Mouse (Mus musculus) embryonic facial prominence, embryonic 14.5 days (tissue): Measurements from ENCODE around the gene Zfhx3. TPM values are rescaled to one million over a fixed set of nuclear protein-coding genes. Genes with fewer than 3 reads are reported as not detected.

Experiments
- ATAC-seq: fragments of 200-750 bp; cut with Nextera tagmentation; 2 replicates; pipeline ENCODE4 v1.8.0; 2017; ENCODE audit warnings: low read depth, moderate number of reproducible peaks, moderate TSS enrichment
- DNase-seq: peaks from one replicate; pipeline ENCODE4 v3.0.0-alpha.2; 2015; ENCODE audit warnings: low spot score
- H3K27ac ChIP-seq: fragments of 300-500 bp; sonication (generic); replicated peaks from 2 replicates; pipeline ENCODE4 v1.5.1; 2014; ENCODE audit warnings: low read depth, mild to moderate bottlenecking, low read length, moderate library complexity
- H3K27me3 ChIP-seq: fragments of 300-500 bp; sonication (generic); replicated peaks from 2 replicates; pipeline ENCODE4 v1.6.1; 2014; ENCODE audit warnings: low read length; ENCODE audit not compliant: control insufficient read depth, insufficient read depth
- H3K36me3 ChIP-seq: fragments of 300-500 bp; sonication (generic); 2 replicates; pipeline ENCODE4 v1.6.1; 2014; ENCODE audit warnings: low read length, mixed read lengths; ENCODE audit not compliant: control insufficient read depth, insufficient read depth
- H3K4me1 ChIP-seq: fragments of 300-500 bp; sonication (generic); 2 replicates; pipeline ENCODE4 v1.6.1; 2014; ENCODE audit warnings: antibody characterized with exemption, low read length; ENCODE audit not compliant: control insufficient read depth, insufficient read depth
- H3K4me2 ChIP-seq: fragments of 300-500 bp; sonication (generic); 2 replicates; pipeline ENCODE4 v1.6.1; 2014; ENCODE audit warnings: low read depth, mild to moderate bottlenecking, low read length, moderate library complexity, mixed read lengths
- H3K4me3 ChIP-seq: fragments of 300-500 bp; sonication (generic); 2 replicates; pipeline ENCODE4 v1.5.1; 2014; ENCODE audit warnings: low read depth, mild to moderate bottlenecking, low read length
- H3K9ac ChIP-seq: fragments of 300-500 bp; sonication (generic); 2 replicates; pipeline ENCODE4 v1.6.1; 2014; ENCODE audit warnings: low read depth, mild to moderate bottlenecking, low read length, moderate library complexity, mixed read lengths
- H3K9me3 ChIP-seq: fragments of 300-500 bp; sonication (generic); 2 replicates; pipeline ENCODE4 v1.6.1; 2016; ENCODE audit warnings: low read length; ENCODE audit not compliant: control insufficient read depth
- WGBS: fragments of 180-500 bp; shearing (Covaris S2); extraction: QIAGEN DNeasy Blood & Tissue Kit; methylation state at CpG from one replicate; pipeline ENCODE4 v1.1.7; 2014; 5-methylcytosine and 5-hydroxymethylcytosine counted together
- polyA plus RNA-seq: library from polyadenylated mRNA; unstranded; fragments of >200 nt; fragmentation: Nextera tagmentation; extraction: Ambion mirVana; gene quantifications from 2 replicates; pipeline ENCODE4 v1.2.1, GENCODE M21; 2014

Gene Zfhx3
- polyA plus RNA-seq, 1 experiment from 2014 or later = 14.2 TPM

- WGBS = 72% methylated on average over 18 of the region's 18 CpGs
- peak overlapping the region; percentile 30 for H3K27ac ChIP-seq
- peaks cover 3% of the 10 kb centered on the region; the same call in 1 of the 2 replicates for H3K9me3 ChIP-seq
These were observed 993.6 kb downstream of the Zfhx3 start for GRCm38 (mm10) chr8:108935834-108936694.

GRCm38 (mm10) chr8:108936695-108937448 is 994.4 kb downstream of the Zfhx3 start:
- Histone ChIP-seq H3K4me2 (no peak overlapping the region), H3K36me3 (peaks cover 34% of the 10 kb centered on the region), H3K4me1 (peaks cover 5% of the 10 kb centered on the region; the same call in 1 of the 2 replicates), H3K27ac (0 out of 2 replicates have a peak overlapping the region, but pooled peaks have one; percentile 28), H3K9me3 (peaks cover 3% of the 10 kb centered on the region; the same call in 1 of the 2 replicates), H3K4me3 (no peak overlapping the region), H3K27me3 (no peaks in the 10 kb centered on the region), H3K9ac (0 out of 2 replicates have a peak overlapping the region, but pooled peaks have one; percentile 6)
- ATAC-seq (no peak), DNase-seq (no peak)
- WGBS = 75% methylated on average over 19 of the region's 19 CpGs

More at GRCm38 (mm10) chr8:108935834-108936694, 993.6 kb downstream of the Zfhx3 start:
- peak; percentile 83; the same call in 1 of the 2 replicates for ATAC-seq
- Histone ChIP-seq H3K36me3 (peaks cover 34% of the 10 kb centered on the region), H3K4me3 (no peak overlapping the region), H3K4me1 (peaks cover 9% of the 10 kb centered on the region; the same call in 1 of the 2 replicates), H3K27me3 (no peaks in the 10 kb centered on the region), H3K9ac (0 out of 2 replicates have a peak overlapping the region, but pooled peaks have one; percentile 6), H3K4me2 (no peak overlapping the region)
- peak; percentile 79 for DNase-seq

- no peak overlapping the region for H3K9ac ChIP-seq
- WGBS = 71% methylated on average over 8 of the region's 8 CpGs
- no peaks in the 10 kb centered on the region for H3K4me1 ChIP-seq
- peaks cover 3% of the 10 kb centered on the region; the same call in 1 of the 2 replicates for H3K9me3 ChIP-seq
- peaks cover 34% of the 10 kb centered on the region for H3K36me3 ChIP-seq
- H3K27ac ChIP-seq = no peak overlapping the region
- no peaks in the 10 kb centered on the region for H3K27me3 ChIP-seq
- no peak overlapping the region for H3K4me2 ChIP-seq
- H3K4me3 ChIP-seq = no peak overlapping the region
- ATAC-seq (no peak), DNase-seq (no peak)
These were observed 995.5 kb downstream of the Zfhx3 start for GRCm38 (mm10) chr8:108937904-108938455.

GRCm38 (mm10) chr8:108942686-108943085 is 1000.2 kb downstream of the Zfhx3 start:
- no peak for DNase-seq
- WGBS = 71% methylated on average over 8 of the region's 8 CpGs
- Histone ChIP-seq H3K4me1 (no peaks in the 10 kb centered on the region), H3K9me3 (peaks cover 3% of the 10 kb centered on the region; the same call in 1 of the 2 replicates), H3K27me3 (no peaks in the 10 kb centered on the region), H3K4me3 (no peak overlapping the region), H3K36me3 (peaks cover 40% of the 10 kb centered on the region), H3K27ac (0 out of 2 replicates have a peak overlapping the region, but pooled peaks have one; percentile 6), H3K9ac (no peak overlapping the region), H3K4me2 (no peak overlapping the region)
- no peak for ATAC-seq

GRCm38 (mm10) chr8:108943132-108943531 is 1000.7 kb downstream of the Zfhx3 start:
- 64% methylated on average over 11 of the region's 11 CpGs for WGBS
- peak; percentile 71; the same call in 1 of the 2 replicates for ATAC-seq
- H3K27ac ChIP-seq = 0 out of 2 replicates have a peak overlapping the region, but pooled peaks have one; percentile 6

GRCm38 (mm10) chr8:108944312-108944711 is 1001.9 kb downstream of the Zfhx3 start:
- Histone ChIP-seq H3K4me2 (no peak overlapping the region), H3K9ac (no peak overlapping the region), H3K27ac (no peak overlapping the region), H3K9me3 (peaks cover 13% of the 10 kb centered on the region), H3K4me3 (no peak overlapping the region), H3K27me3 (no peaks in the 10 kb centered on the region), H3K4me1 (no peaks in the 10 kb centered on the region), H3K36me3 (peaks cover 48% of the 10 kb centered on the region)
- no peak for DNase-seq
- 0 out of 2 replicates have a peak, but pooled peaks have one; percentile 16 for ATAC-seq
- WGBS = 63% methylated on average over 13 of the region's 13 CpGs

More at GRCm38 (mm10) chr8:108943132-108943531, 1000.7 kb downstream of the Zfhx3 start:
- peak; percentile 48 for DNase-seq
- Histone ChIP-seq H3K27me3 (no peaks in the 10 kb centered on the region), H3K4me3 (no peak overlapping the region), H3K4me1 (no peaks in the 10 kb centered on the region), H3K9me3 (peaks cover 5% of the 10 kb centered on the region), H3K4me2 (no peak overlapping the region), H3K9ac (no peak overlapping the region), H3K36me3 (peaks cover 43% of the 10 kb centered on the region)

- peaks cover 32% of the 10 kb centered on the region for H3K9me3 ChIP-seq
These were observed 1007.9 kb downstream of the Zfhx3 start for GRCm38 (mm10) chr8:108950311-108950710.

GRCm38 (mm10) chr8:108951560-108951959 is 1009.1 kb downstream of the Zfhx3 start:
- 96% methylated on average over 12 of the region's 12 CpGs for WGBS
- Histone ChIP-seq H3K4me3 (no peak overlapping the region), H3K9me3 (peaks cover 40% of the 10 kb centered on the region), H3K9ac (no peak overlapping the region), H3K4me1 (no peaks in the 10 kb centered on the region), H3K4me2 (no peak overlapping the region), H3K27ac (no peak overlapping the region), H3K36me3 (peaks cover 99% of the 10 kb centered on the region), H3K27me3 (no peaks in the 10 kb centered on the region)
- no peak for DNase-seq
- no peak for ATAC-seq

More at GRCm38 (mm10) chr8:108950311-108950710, 1007.9 kb downstream of the Zfhx3 start:
- ATAC-seq (no peak), DNase-seq (no peak)
- no peak overlapping the region for H3K9ac ChIP-seq
- peaks cover 99% of the 10 kb centered on the region for H3K36me3 ChIP-seq
- 96% methylated on average over 21 of the region's 21 CpGs for WGBS
- no peak overlapping the region for H3K27ac ChIP-seq
- H3K4me3 ChIP-seq = no peak overlapping the region
- no peak overlapping the region for H3K4me2 ChIP-seq
- no peaks in the 10 kb centered on the region for H3K4me1 ChIP-seq
- no peaks in the 10 kb centered on the region for H3K27me3 ChIP-seq
